Comparison of ENCODE assay signal across 8 mouse cellular contexts in genomic region chr10:60078561-60078917, GRCm38 (mm10). TPM values are rescaled to one million over a fixed set of nuclear protein-coding genes. Genes with fewer than 3 reads are reported as not detected.
A peak's percentile ranks its signal among the peaks of the same experiment; 100 is the strongest.
DNase-seq lines count a peak whose midpoint lies in the region; ATAC-seq and TF ChIP-seq lines count a peak whose summit lies in the region.

No protein-coding gene starts in this region.

- ATAC-seq in forebrain, embryonic 16.5 days = peak; percentile 47
- peak; percentile 89 for ATAC-seq in liver, embryonic 14.5 days (ENCODE audit: insufficient read depth)
- peak; percentile 70; the same call in 1 of the 2 replicates for ATAC-seq in stomach, embryonic 15.5 days (ENCODE audit: insufficient read depth, low FRiP score, low read depth)

- peaks cover 20% of the 10 kb centered on the region for H3K4me1 ChIP-seq in forebrain, embryonic 16.5 days (replicated peaks; ENCODE audit: control insufficient read depth, insufficient read depth, low read length)
- peaks cover 38 to 61% of the 10 kb centered on the region in 2 experiments for H3K4me1 ChIP-seq in liver, embryonic 14.5 days (replicated peaks; ENCODE audit: control insufficient read depth in 2 of 2, insufficient read depth in 2 of 2, low read length in 1 of 2)
- peaks cover 30% of the 10 kb centered on the region for H3K4me1 ChIP-seq in stomach, embryonic 15.5 days

- no peak overlapping the region for H3K9ac ChIP-seq in forebrain, embryonic 16.5 days (replicated peaks; ENCODE audit: low read depth, low read length)
- peak overlapping the region; percentile 43 for H3K9ac ChIP-seq in liver, embryonic 14.5 days (replicated peaks)
- H3K9ac ChIP-seq in stomach, embryonic 15.5 days = no peak overlapping the region

- H3K36me3 ChIP-seq in forebrain, embryonic 16.5 days (ENCODE audit: control insufficient read depth, insufficient read depth) = no peaks in the 10 kb centered on the region
- H3K36me3 ChIP-seq in liver, embryonic 14.5 days (replicated peaks; ENCODE audit: control insufficient read depth, insufficient read depth, low read depth) = no peaks in the 10 kb centered on the region
- no peaks in the 10 kb centered on the region for H3K36me3 ChIP-seq in stomach, embryonic 15.5 days

- no peaks in the 10 kb centered on the region for H3K27me3 ChIP-seq in forebrain, embryonic 16.5 days (replicated peaks; ENCODE audit: control insufficient read depth, insufficient read depth, low read length)
- H3K27me3 ChIP-seq in liver, embryonic 14.5 days (ENCODE audit: control insufficient read depth, insufficient read depth, low read length) = no peaks in the 10 kb centered on the region
- H3K27me3 ChIP-seq in stomach, embryonic 15.5 days (replicated peaks) = no peaks in the 10 kb centered on the region

- H3K4me3 ChIP-seq in forebrain, embryonic 16.5 days (replicated peaks; ENCODE audit: low read length) = no peak overlapping the region
- H3K4me3 ChIP-seq in liver, embryonic 14.5 days (ENCODE audit: insufficient read depth in 1 of 2, low read depth in 2 of 2, low read length in 2 of 2) = peak overlapping the region; percentile 37 to 39
- no peak overlapping the region for H3K4me3 ChIP-seq in stomach, embryonic 15.5 days (replicated peaks)

- no peak overlapping the region for H3K27ac ChIP-seq in forebrain, embryonic 16.5 days (ENCODE audit: low read length)
- peak overlapping the region; percentile 84 for H3K27ac ChIP-seq in liver, embryonic 14.5 days
- no peak overlapping the region for H3K27ac ChIP-seq in stomach, embryonic 15.5 days

- peak; percentile 85 for TF ChIP-seq EP300 in liver, embryonic 14.5 days (IDR thresholded peaks at IDR 0.05; ENCODE audit: low read depth)

- WGBS in forebrain, embryonic 16.5 days = 56% methylated on average over 5 of the region's 5 CpGs
- WGBS in liver, embryonic 14.5 days (ENCODE audit: insufficient replicate concordance) = 22% methylated on average over 5 of the region's 5 CpGs
- 38% methylated on average over 5 of the region's 5 CpGs for WGBS in stomach, embryonic 15.5 days

- peak; percentile 25 to 58 for DNase-seq in left cerebral cortex, adult 18-20 months (ENCODE audit: low spot score in 2 of 2)
- no peak for DNase-seq in left cerebral cortex, adult 11 months (ENCODE audit: low spot score)
- peak; percentile 71 to 75 for DNase-seq in adrenal gland, adult 18-20 months (ENCODE audit: low spot score in 2 of 2)
- peak; percentile 82 for DNase-seq in heart, postnatal 4 days
- DNase-seq in liver, embryonic 14.5 days (ENCODE audit: low read depth in 3 of 3, low spot score in 3 of 3) = peak; percentile 80 to 82 (median 82)
- DNase-seq in urinary bladder, adult 18-20 months (ENCODE audit: low spot score in 2 of 2) = no peak

- no peaks in the 10 kb centered on the region for H3K9me3 ChIP-seq in forebrain, embryonic 16.5 days (ENCODE audit: control insufficient read depth, low read length)
- H3K9me3 ChIP-seq in liver, embryonic 14.5 days (ENCODE audit: control insufficient read depth, low read length) = no peaks in the 10 kb centered on the region
- H3K9me3 ChIP-seq in stomach, embryonic 15.5 days = no peaks in the 10 kb centered on the region

- 0 out of 2 replicates have a peak, but pooled peaks have one; percentile 8 for TF ChIP-seq CTCF in liver, embryonic 14.5 days (IDR thresholded peaks at IDR 0.05; ENCODE audit: low read depth)

- no peak overlapping the region for H3K4me2 ChIP-seq in forebrain, embryonic 16.5 days (ENCODE audit: low read length)
- peak overlapping the region; percentile 70 for H3K4me2 ChIP-seq in liver, embryonic 14.5 days (ENCODE audit: low read depth)
- H3K4me2 ChIP-seq in stomach, embryonic 15.5 days = no peak overlapping the region

RNA-seq across cellular contexts. Expression of gene Spock2, which starts 27.5 kb away (rescaled TPM):
- 100 to 1,000 TPM; 536 to 539 TPM for total RNA-seq in left cerebral cortex, adult 18-20 months (2021)
- 10 to 100 TPM; 41.7 to 51.4 TPM for total RNA-seq in adrenal gland, adult 18-20 months (2021)
- 52.6 and 68.6 TPM in 2 replicates for polyA plus RNA-seq in forebrain, embryonic 16.5 days (2015; fragmentation: Nextera tagmentation; extraction: Ambion mirVana)
- total RNA-seq in heart, postnatal 4 days (2021) = 1 to 10 TPM; 6.5 to 8.5 TPM
- 0.04 and 0.12 TPM in 2 replicates for polyA plus RNA-seq in liver, embryonic 14.5 days (2012; rRNA removed)
- 0.04 and 0.06 TPM in 2 replicates for polyA plus RNA-seq in liver, embryonic 14.5 days (2014; fragmentation: Nextera tagmentation; extraction: Ambion mirVana)
- polyA plus RNA-seq in stomach, embryonic 15.5 days (2015; fragmentation: Nextera tagmentation; extraction: Ambion mirVana) = 5.3 and 6.1 TPM in 2 replicates

Comparison
In these comparisons a context has a peak if more than half of its experiments do, and no peak if none do; other contexts are left out.
1. DNase-seq: peak in left cerebral cortex, adult 18-20 months (2 of 2), adrenal gland, adult 18-20 months (2 of 2), heart, postnatal 4 days (single experiment) and liver, embryonic 14.5 days (3 of 3); none in left cerebral cortex, adult 11 months (single experiment) and urinary bladder, adult 18-20 months (0 of 2).
2. H3K4me3 ChIP-seq: peak in liver, embryonic 14.5 days (2 of 2); none in forebrain, embryonic 16.5 days (single experiment) and stomach, embryonic 15.5 days (single experiment).
3. RNA of gene Spock2, which starts 27.5 kb away (total RNA-seq): 536 to 539 TPM in left cerebral cortex, adult 18-20 months; 41.7 to 51.4 TPM in adrenal gland, adult 18-20 months and 6.5 to 8.5 TPM in heart, postnatal 4 days; every median in the first group is over 10 times any median in the second.
4. Peak in every context shown above with its lines, with median percentiles within 50 percentile points of each other: ATAC-seq.